Mouse (Mus musculus) liver, embryonic 14.5 days (tissue): ENCODE data around the gene Samhd1.

Source experiments
- CTCF ChIP-seq: IDR thresholded peaks from 2 replicates; pipeline ENCODE4 v1.5.1; 2016; ENCODE audit warnings: antibody characterized with exemption, low read depth, control low read depth
- EP300 ChIP-seq: IDR thresholded peaks from 2 replicates; pipeline ENCODE4 v1.6.1; 2016; ENCODE audit warnings: antibody characterized with exemption, low read depth

GRCm38 (mm10) chr2:157070365-157070764 lies 64.7 kb downstream of the Samhd1 start:
- TF ChIP-seq CTCF (no peak), EP300 (no peak)
